30 mouse cellular contexts compared by ENCODE assay signal in genomic region chr15:102194439-102194838, GRCm38 (mm10). TPM values are rescaled to one million over a fixed set of nuclear protein-coding genes. Genes with fewer than 3 reads are reported as not detected.
DNase-seq lines count a peak whose midpoint lies in the region; ATAC-seq and TF ChIP-seq lines count a peak whose summit lies in the region.
"Had no signal": no experiment of that assay in that cellular context is flagged by ENCODE, and none has a peak within 500 bp of the region (broad histone marks: within the 10 kb centered on the region; RNA-seq: fewer than 3 reads in every experiment).

No protein-coding gene starts in this region.

- peak; percentile 34 to 70; a peak in 3 of 4 replicates for TF ChIP-seq EP300 in MEL (IDR thresholded peaks at IDR 0.05; ENCODE audit: low read depth in 1 of 2, low read length in 2 of 2)

- H3K9me3 ChIP-seq in MEL (replicated peaks; ENCODE audit: insufficient read depth, low read length), result no peaks in the 10 kb centered on the region
- H3K9me3 ChIP-seq in liver, embryonic 12.5 days (replicated peaks), result no peaks in the 10 kb centered on the region
- H3K9me3 ChIP-seq in forebrain, postnatal 0 days (ENCODE audit: low read length), result no peaks in the 10 kb centered on the region
- H3K9me3 ChIP-seq: embryonic facial prominence, embryonic 15.5 days; forebrain, embryonic 15.5 days; heart, embryonic 15.5 days; intestine, embryonic 15.5 days; limb, embryonic 15.5 days; midbrain, embryonic 10.5 days had no signal

- no peak for TF ChIP-seq RAD21 in MEL (IDR thresholded peaks at IDR 0.05; ENCODE audit: low read depth, low read length)

- H3K36me3 ChIP-seq in kidney, adult 2 months (ENCODE audit: control insufficient read depth, insufficient read depth, low read length), result no peaks in the 10 kb centered on the region
- peaks cover 0 to 13% of the 10 kb centered on the region in 2 experiments; a peak in 2 of 4 replicates for H3K36me3 ChIP-seq in MEL (ENCODE audit: control insufficient read depth in 1 of 2, insufficient read depth in 2 of 2, low read length in 2 of 2)
- no peaks in the 10 kb centered on the region for H3K36me3 ChIP-seq in liver, embryonic 12.5 days
- no peaks in the 10 kb centered on the region; the same call in 1 of the 2 replicates for H3K36me3 ChIP-seq in forebrain, postnatal 0 days (ENCODE audit: insufficient read depth)
- H3K36me3 ChIP-seq: forebrain, embryonic 15.5 days; heart, embryonic 15.5 days; midbrain, embryonic 10.5 days had no signal

- no peaks in the 10 kb centered on the region for H3K27me3 ChIP-seq in kidney, adult 2 months (replicated peaks; ENCODE audit: control insufficient read depth, insufficient read depth, low read length)
- no peaks in the 10 kb centered on the region for H3K27me3 ChIP-seq in MEL (ENCODE audit: control insufficient read depth in 1 of 2, insufficient read depth in 2 of 2, low read length in 2 of 2)
- H3K27me3 ChIP-seq in liver, embryonic 12.5 days (replicated peaks), result peaks cover 14% of the 10 kb centered on the region
- H3K27me3 ChIP-seq in forebrain, postnatal 0 days (ENCODE audit: insufficient read depth, low read length), result no peaks in the 10 kb centered on the region
- H3K27me3 ChIP-seq: embryonic facial prominence, embryonic 15.5 days; forebrain, embryonic 15.5 days; heart, embryonic 15.5 days; intestine, embryonic 15.5 days; limb, embryonic 15.5 days had no signal

- 36% methylated on average over 4 of the region's 4 CpGs for WGBS in kidney, adult 2 months
- 42% methylated on average over 4 of the region's 4 CpGs for WGBS in liver, embryonic 12.5 days (ENCODE audit: insufficient replicate concordance)
- 87% methylated on average over 4 of the region's 4 CpGs for WGBS in forebrain, postnatal 0 days

- no peak overlapping the region; the same call in 1 of the 2 replicates for H3K9ac ChIP-seq in MEL (ENCODE audit: control insufficient read depth, low read depth, low read length, poor library complexity, severe bottlenecking)
- no peak overlapping the region for H3K9ac ChIP-seq in liver, embryonic 12.5 days
- H3K9ac ChIP-seq in forebrain, postnatal 0 days, result no peak overlapping the region
- H3K9ac ChIP-seq: embryonic facial prominence, embryonic 15.5 days; forebrain, embryonic 15.5 days; heart, embryonic 15.5 days; intestine, embryonic 15.5 days; limb, embryonic 15.5 days had no signal

- H3K27ac ChIP-seq in kidney, adult 2 months (ENCODE audit: insufficient read depth, low read depth, low read length), result peak overlapping the region; percentile 28
- peak overlapping the region; percentile 44; the same call in 1 of the 2 replicates for H3K27ac ChIP-seq in MEL (ENCODE audit: control insufficient read depth, low read depth, low read length)
- peak overlapping the region; percentile 32 for H3K27ac ChIP-seq in liver, embryonic 12.5 days
- H3K27ac ChIP-seq in forebrain, postnatal 0 days (ENCODE audit: low read depth, low read length), result no peak overlapping the region
- H3K27ac ChIP-seq: embryonic facial prominence, embryonic 15.5 days; forebrain, embryonic 15.5 days; heart, embryonic 15.5 days; intestine, embryonic 15.5 days; kidney, postnatal 0 days; left cerebral cortex, adult 2 months; midbrain, embryonic 10.5 days; stomach, postnatal 0 days had no signal

- no peak for TF ChIP-seq CTCF in kidney, adult 2 months (conservative IDR thresholded peaks at IDR 0.05; ENCODE audit: insufficient read depth, insufficient read length, low read depth, low read length)
- no peak for TF ChIP-seq CTCF in MEL (IDR thresholded peaks at IDR 0.05 in 2 of 3, conservative IDR thresholded peaks at IDR 0.05 in 1 of 3; ENCODE audit: control insufficient read depth in 1 of 3, insufficient read depth in 1 of 3, low read depth in 2 of 3, low read length in 3 of 3, poor library complexity in 1 of 3, severe bottlenecking in 1 of 3)
- TF ChIP-seq CTCF in forebrain, postnatal 0 days (IDR thresholded peaks at IDR 0.05; ENCODE audit: low read depth), result no peak

- peaks cover 18% of the 10 kb centered on the region for H3K4me1 ChIP-seq in kidney, adult 2 months (ENCODE audit: control insufficient read depth, insufficient read depth, low read length)
- peaks cover 11 to 20% of the 10 kb centered on the region in 2 experiments for H3K4me1 ChIP-seq in MEL (ENCODE audit: control insufficient read depth in 1 of 2, insufficient read depth in 2 of 2, low read length in 2 of 2)
- peaks cover 25% of the 10 kb centered on the region for H3K4me1 ChIP-seq in liver, embryonic 12.5 days
- H3K4me1 ChIP-seq in forebrain, postnatal 0 days (ENCODE audit: insufficient read depth), result no peaks in the 10 kb centered on the region
- H3K4me1 ChIP-seq: forebrain, embryonic 15.5 days; heart, embryonic 15.5 days had no signal

- no peaks in the 10 kb centered on the region for H3K79me2 ChIP-seq in MEL (ENCODE audit: control insufficient read depth, insufficient read depth, low read length, poor library complexity)

- ATAC-seq in liver, embryonic 12.5 days, result no peak
- ATAC-seq in megakaryocyte progenitor cell, adult 5-6 weeks (replicated peaks; ENCODE audit: poor library complexity), result 0 out of 2 replicates have a peak, but pooled peaks have one; percentile 27
- ATAC-seq in forebrain, postnatal 0 days, result no peak
- ATAC-seq: forebrain, embryonic 15.5 days; hindbrain, embryonic 16.5 days; intestine, embryonic 15.5 days; midbrain, embryonic 16.5 days had no signal

- H3K4me3 ChIP-seq in kidney, adult 2 months (ENCODE audit: insufficient read depth, low read depth, low read length), result no peak overlapping the region
- no peak overlapping the region for H3K4me3 ChIP-seq in MEL (ENCODE audit: control insufficient read depth in 1 of 2, insufficient read depth in 1 of 2, low read depth in 2 of 2, low read length in 2 of 2)
- H3K4me3 ChIP-seq in liver, embryonic 12.5 days, result no peak overlapping the region
- no peak overlapping the region for H3K4me3 ChIP-seq in forebrain, postnatal 0 days (ENCODE audit: low read depth, low read length)
- H3K4me3 ChIP-seq: embryonic facial prominence, embryonic 15.5 days; forebrain, embryonic 15.5 days; heart, embryonic 15.5 days; intestine, embryonic 15.5 days; left cerebral cortex, adult 2 months; limb, embryonic 15.5 days; midbrain, embryonic 10.5 days; myocyte had no signal

- no peak for TF ChIP-seq POLR2A in kidney, adult 2 months (IDR thresholded peaks at IDR 0.05; ENCODE audit: low read depth, low read length)
- no peak for TF ChIP-seq POLR2A in MEL (IDR thresholded peaks at IDR 0.05; ENCODE audit: control insufficient read depth in 1 of 2, insufficient read depth in 1 of 2, low read depth in 1 of 2, low read length in 2 of 2, poor library complexity in 1 of 2)

- H3K4me2 ChIP-seq in liver, embryonic 12.5 days, result no peak overlapping the region
- H3K4me2 ChIP-seq in forebrain, postnatal 0 days (ENCODE audit: low read depth), result no peak overlapping the region
- H3K4me2 ChIP-seq: embryonic facial prominence, embryonic 15.5 days; forebrain, embryonic 15.5 days; heart, embryonic 15.5 days; intestine, embryonic 15.5 days; limb, embryonic 15.5 days had no signal

- peak; percentile 62 for DNase-seq in kidney, adult 2 months
- DNase-seq in kidney, postnatal 4 days, result no peak
- peak; percentile 79 for DNase-seq in MEL (ENCODE audit: low read depth, low spot score)
- no peak for DNase-seq in forebrain, postnatal 0 days
- DNase-seq in retina, embryonic 14.5 days (ENCODE audit: low spot score), result no peak
- DNase-seq in thymus, postnatal 14 days, result no peak
- DNase-seq: adrenal gland, postnatal 14 days; B cell, adult 2 months; cerebellum, adult 8-10 months; gastrocnemius, postnatal 14 days; heart, postnatal 4 days; left cerebral cortex, postnatal 4 days; lung, postnatal 4 days; thymus, adult 2 months had no signal

RNA-seq across cellular contexts. Expression of gene Zfp740, which starts 8.6 kb away (rescaled TPM):
- 29.1 and 30.3 TPM in 2 replicates for polyA plus RNA-seq in kidney, adult 2 months (2012; rRNA removed)
- total RNA-seq in MEL (2012; rRNA removed), result 39.9 and 40.5 TPM in 2 replicates
- polyA plus RNA-seq in MEL (2012; ENCODE audit: insufficient read depth in 1 of 2, insufficient read length in 2 of 2, low read depth in 1 of 2, low replicate concordance in 2 of 2, missing spikeins in 1 of 2), result 10 to 100 TPM in 1 of 2 experiments, not detected in 1; 50.1 TPM
- polyA plus RNA-seq in liver, embryonic 12.5 days (2016; fragmentation: Nextera tagmentation; extraction: Ambion mirVana), result 31.2 and 32.0 TPM in 2 replicates
- 19.7 and 28.7 TPM in 2 replicates for total RNA-seq in megakaryocyte progenitor cell, adult 5-6 weeks (2015)
- 28.3 and 29.5 TPM in 2 replicates for total RNA-seq in megakaryocyte progenitor cell, adult 5-6 weeks (2017)
- total RNA-seq in forebrain, postnatal 0 days (2014; rRNA removed), result 67.2 and 83.2 TPM in 2 replicates
- polyA plus RNA-seq in forebrain, postnatal 0 days (2015; fragmentation: Nextera tagmentation; extraction: Ambion mirVana), result 20.0 and 29.7 TPM in 2 replicates

RNA-seq across cellular contexts. Expression of gene Csad, which starts 10.1 kb away (rescaled TPM):
- polyA plus RNA-seq in kidney, adult 2 months (2012; rRNA removed), result 216 and 255 TPM in 2 replicates
- total RNA-seq in MEL (2012; rRNA removed), result 4.1 and 5.3 TPM in 2 replicates
- polyA plus RNA-seq in MEL (2012; ENCODE audit: insufficient read depth in 1 of 2, insufficient read length in 2 of 2, low read depth in 1 of 2, low replicate concordance in 2 of 2, missing spikeins in 1 of 2), result 10 to 100 TPM in 1 of 2 experiments, not detected in 1; 10.5 TPM
- polyA plus RNA-seq in liver, embryonic 12.5 days (2016; fragmentation: Nextera tagmentation; extraction: Ambion mirVana), result 21.9 and 26.6 TPM in 2 replicates
- 6.3 and 10.2 TPM in 2 replicates for total RNA-seq in megakaryocyte progenitor cell, adult 5-6 weeks (2015)
- 6.4 and 8.1 TPM in 2 replicates for total RNA-seq in megakaryocyte progenitor cell, adult 5-6 weeks (2017)
- total RNA-seq in forebrain, postnatal 0 days (2014; rRNA removed), result 46.2 and 47.8 TPM in 2 replicates
- 25.9 and 29.9 TPM in 2 replicates for polyA plus RNA-seq in forebrain, postnatal 0 days (2015; fragmentation: Nextera tagmentation; extraction: Ambion mirVana)

RNA-seq across cellular contexts. Expression of gene Itgb7, which starts 37.3 kb away (rescaled TPM):
- 2.7 and 11.1 TPM in 2 replicates for polyA plus RNA-seq in kidney, adult 2 months (2012; rRNA removed)
- total RNA-seq in MEL (2012; rRNA removed), result 7.4 TPM in 2 replicates
- polyA plus RNA-seq in MEL (2012; ENCODE audit: insufficient read depth in 1 of 2, insufficient read length in 2 of 2, low read depth in 1 of 2, low replicate concordance in 2 of 2, missing spikeins in 1 of 2), result 10 to 100 TPM in 1 of 2 experiments, not detected in 1; 15.2 TPM
- 6.4 and 8.9 TPM in 2 replicates for polyA plus RNA-seq in liver, embryonic 12.5 days (2016; fragmentation: Nextera tagmentation; extraction: Ambion mirVana)
- 26.6 and 29.2 TPM in 2 replicates for total RNA-seq in megakaryocyte progenitor cell, adult 5-6 weeks (2015)
- total RNA-seq in megakaryocyte progenitor cell, adult 5-6 weeks (2017), result 36.7 and 44.6 TPM in 2 replicates
- 0.31 and 2.4 TPM in 2 replicates for total RNA-seq in forebrain, postnatal 0 days (2014; rRNA removed)
- 0.50 and 0.75 TPM in 2 replicates for polyA plus RNA-seq in forebrain, postnatal 0 days (2015; fragmentation: Nextera tagmentation; extraction: Ambion mirVana)

RNA-seq across cellular contexts. Expression of gene Soat2, which starts 44.1 kb away (rescaled TPM):
- polyA plus RNA-seq in kidney, adult 2 months (2012; rRNA removed), result 1.1 and 1.2 TPM in 2 replicates
- 20.0 and 31.0 TPM in 2 replicates for total RNA-seq in MEL (2012; rRNA removed)
- polyA plus RNA-seq in MEL (2012; ENCODE audit: insufficient read depth in 1 of 2, insufficient read length in 2 of 2, low read depth in 1 of 2, low replicate concordance in 2 of 2, missing spikeins in 1 of 2), result 10 to 100 TPM in 1 of 2 experiments, not detected in 1; 44.8 TPM
- polyA plus RNA-seq in liver, embryonic 12.5 days (2016; fragmentation: Nextera tagmentation; extraction: Ambion mirVana), result 28.3 and 29.8 TPM in 2 replicates
- 0.73 and 1.9 TPM in 2 replicates for total RNA-seq in megakaryocyte progenitor cell, adult 5-6 weeks (2015)
- 1.2 and 3.3 TPM in 2 replicates for total RNA-seq in megakaryocyte progenitor cell, adult 5-6 weeks (2017)
- total RNA-seq in forebrain, postnatal 0 days (2014; rRNA removed), result 0.10 TPM in 1 of 2 replicates, not detected in the other
- polyA plus RNA-seq in forebrain, postnatal 0 days (2015; fragmentation: Nextera tagmentation; extraction: Ambion mirVana), result 0.12 TPM in 1 of 2 replicates, not detected in the other
- total RNA-seq: layer of hippocampus, postnatal 10 days; left cerebral cortex, postnatal 4 days had no signal
- polyA plus RNA-seq: forebrain, embryonic 15.5 days; hindbrain, embryonic 16.5 days; neural tube, embryonic 14.5 days had no signal

RNA-seq across cellular contexts. Expression of gene Igfbp6, which starts 50.3 kb away (rescaled TPM):
- polyA plus RNA-seq in kidney, adult 2 months (2012; rRNA removed), result 18.5 and 26.8 TPM in 2 replicates
- 0.65 and 1.1 TPM in 2 replicates for total RNA-seq in MEL (2012; rRNA removed)
- polyA plus RNA-seq in MEL (2012; ENCODE audit: insufficient read depth in 1 of 2, insufficient read length in 2 of 2, low read depth in 1 of 2, low replicate concordance in 2 of 2, missing spikeins in 1 of 2), result 1 to 10 TPM in 1 of 2 experiments, not detected in 1; 1.8 TPM
- 0.72 and 1.1 TPM in 2 replicates for polyA plus RNA-seq in liver, embryonic 12.5 days (2016; fragmentation: Nextera tagmentation; extraction: Ambion mirVana)
- total RNA-seq in megakaryocyte progenitor cell, adult 5-6 weeks (2015), result not detected in 2 replicates
- total RNA-seq in megakaryocyte progenitor cell, adult 5-6 weeks (2017), result not detected in 2 replicates
- 11.4 and 12.2 TPM in 2 replicates for total RNA-seq in forebrain, postnatal 0 days (2014; rRNA removed)
- 8.1 and 10.3 TPM in 2 replicates for polyA plus RNA-seq in forebrain, postnatal 0 days (2015; fragmentation: Nextera tagmentation; extraction: Ambion mirVana)

Comparison
In these comparisons a context has a peak if more than half of its experiments do, and no peak if none do; other contexts are left out.
1. DNase-seq: peak in kidney, adult 2 months (single experiment) and MEL (single experiment); none in kidney, postnatal 4 days (0 of 2), forebrain, postnatal 0 days (single experiment), retina, embryonic 14.5 days (single experiment) and thymus, postnatal 14 days (single experiment).